Mouse (Mus musculus) hematopoietic stem cell, adult 5-6 weeks (primary cell): ENCODE measurements at regions not wholly inside any gene's neighbourhood (a gene's known extent, or its start where the extent isn't known, plus 50 kb on each side); places are given as distances from the start of the nearest gene placed in this dataset.

Experiments used
- ATAC-seq, 2 experiments: fragments of 125-278 bp in 1 of 2; replicated peaks in 1 of 2; 2 replicates each; pipeline ENCODE4 v1.8.0; 2016 to 2017; ENCODE audit warnings: inconsistent platforms in 2 of 2, mild to moderate bottlenecking in 2 of 2, moderate number of reproducible peaks in 2 of 2, low read depth in 1 of 2, moderate TSS enrichment in 1 of 2; ENCODE audit not compliant: low FRiP score in 2 of 2, poor library complexity in 2 of 2, severe bottlenecking in 2 of 2, insufficient read depth in 1 of 2, low TSS enrichment in 1 of 2

GRCm38 (mm10) chr5:73729646-73730045, 78.5 kb downstream of the Spata18 start:
- ATAC-seq = no peak

- no peak for ATAC-seq
These were observed 80.2 kb downstream of the Spata18 start for GRCm38 (mm10) chr5:73731423-73731822.

- no peak for ATAC-seq
These were observed 80.9 kb downstream of the Spata18 start for GRCm38 (mm10) chr5:73731991-73732565.

- no peak for ATAC-seq
These were observed 89.6 kb downstream of the Spata18 start for GRCm38 (mm10) chr5:73740766-73741165.

- ATAC-seq = no peak
These were observed 90.3 kb downstream of the Spata18 start for GRCm38 (mm10) chr5:73741441-73741840.

- no peak for ATAC-seq
These were observed 92.8 kb downstream of the Spata18 start for GRCm38 (mm10) chr5:73743953-73744352.

- ATAC-seq = no peak
These were observed 98.6 kb downstream of the Spata18 start for GRCm38 (mm10) chr5:73749791-73750190.

GRCm38 (mm10) chr5:73752225-73752644, 101.1 kb downstream of the Spata18 start:
- no peak for ATAC-seq

GRCm38 (mm10) chr5:73753827-73754226, 102.6 kb downstream of the Spata18 start:
- ATAC-seq = no peak

- no peak for ATAC-seq
These were observed 107.4 kb downstream of the Spata18 start for GRCm38 (mm10) chr5:73758534-73758933.

GRCm38 (mm10) chr5:73761236-73761635, 110.1 kb downstream of the Spata18 start:
- no peak for ATAC-seq

GRCm38 (mm10) chr5:73761709-73762108, 110.5 kb downstream of the Spata18 start:
- ATAC-seq = no peak

- ATAC-seq = no peak
These were observed 113.0 kb downstream of the Spata18 start for GRCm38 (mm10) chr5:73764226-73764625.

- no peak for ATAC-seq
These were observed 114.3 kb downstream of the Spata18 start for GRCm38 (mm10) chr5:73765466-73765865.

GRCm38 (mm10) chr5:73768253-73768652, 117.1 kb downstream of the Spata18 start:
- no peak for ATAC-seq

GRCm38 (mm10) chr5:73775775-73776548, 124.8 kb downstream of the Spata18 start:
- ATAC-seq = no peak

- no peak for ATAC-seq
These were observed 126.2 kb downstream of the Spata18 start for GRCm38 (mm10) chr5:73777282-73777921.

GRCm38 (mm10) chr5:73781190-73781940, 130.2 kb downstream of the Spata18 start:
- ATAC-seq = no peak
